Mouse (Mus musculus) lung, adult 10 weeks (tissue): ENCODE results near the gene A730049H05Rik. TPM values are rescaled to one million over a fixed set of nuclear protein-coding genes. Genes with fewer than 3 reads are reported as not detected.

Experiments
- polyA plus RNA-seq: library from polyadenylated mRNA; stranded (reverse); fragments of 350-450 nt; fragmentation: Illumina TruSeq; extraction: RNeasy Lipid Tissue Mini Kit (QIAGEN cat#74804); gene quantifications from one replicate; pipeline ENCODE4 v1.2.3, GENCODE M21; 2014; ENCODE audit warnings: low read depth, low replicate concordance; ENCODE audit not compliant: insufficient read depth

The A730049H05Rik gene
- 0.86 TPM for polyA plus RNA-seq

DNA sequence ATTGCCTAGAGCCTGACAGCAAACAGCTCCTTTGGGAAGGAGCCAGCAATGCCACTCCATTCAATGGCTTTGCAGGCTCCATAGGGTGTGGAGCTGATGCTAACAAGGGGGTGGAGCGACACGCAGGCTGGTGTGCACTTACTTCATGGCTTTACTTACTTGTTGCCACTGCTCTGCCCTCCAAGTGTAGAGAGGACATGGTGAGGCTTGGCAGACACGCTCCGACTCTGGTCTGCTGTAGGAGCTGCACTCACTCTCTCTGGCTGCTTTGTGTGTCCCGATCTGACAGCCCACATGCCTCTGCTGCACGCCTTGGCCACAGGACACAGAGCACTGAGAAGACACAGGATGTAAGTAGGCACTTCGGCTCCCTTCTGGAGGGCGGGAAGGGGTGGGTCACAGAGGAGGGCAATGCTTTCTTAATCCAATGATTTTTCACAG lies at the start of gene A730049H05Rik:
TSS of gene A730049H05Rik (plus strand) at position 168 of the 441 bp plus-strand sequence.

DNA sequence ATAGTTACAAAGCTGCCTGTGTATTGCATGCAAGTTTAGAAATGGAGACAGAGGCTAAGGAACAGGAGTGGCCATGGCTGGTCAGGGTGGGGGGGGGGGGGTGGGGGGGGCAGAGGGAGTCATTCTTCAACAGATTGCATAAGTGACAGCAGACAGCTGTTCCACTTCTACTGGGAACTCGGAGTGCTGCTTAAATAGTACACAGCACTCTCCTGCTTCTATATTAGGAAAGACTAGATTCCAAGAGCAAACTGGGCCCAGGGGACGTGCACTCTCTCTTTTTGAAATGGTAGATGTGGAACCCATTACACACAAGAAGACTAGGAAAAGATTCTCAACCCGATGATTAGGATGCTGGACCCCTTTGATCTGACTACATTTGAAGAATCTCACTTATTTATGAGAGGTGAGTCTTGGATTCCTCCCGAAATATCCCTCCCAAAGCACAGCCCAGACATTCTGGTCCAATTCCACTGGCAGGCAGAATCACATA lies 52.9 kb downstream of the A730049H05Rik start, which contains the start of gene Gm15737:
TSS of gene Gm15737 (plus strand) at position 269 of the 493 bp plus-strand sequence.

Other genes starting within 250 kb of the A730049H05Rik start
- gene Prickle2, start 110.3 kb upstream of the A730049H05Rik start, polyA plus RNA-seq: 12.8 TPM
- gene Gm15737, start 52.9 kb downstream of the A730049H05Rik start, polyA plus RNA-seq: not detected
- 4.3 TPM for gene Adamts9, start 127.0 kb downstream of the A730049H05Rik start, polyA plus RNA-seq